Mouse (Mus musculus) intestine, embryonic 15.5 days (tissue): ENCODE measurements around the gene Nfic. TPM values are rescaled to one million over a fixed set of nuclear protein-coding genes. Genes with fewer than 3 reads are reported as not detected.

Experiments
- ATAC-seq: fragments of 200-750 bp; cut with Nextera tagmentation; 2 replicates; pipeline ENCODE4 v1.8.0; 2017; ENCODE audit warnings: moderate TSS enrichment, moderate library complexity
- H3K27ac ChIP-seq: fragments of 300-500 bp; sonication (generic); 2 replicates; pipeline ENCODE4 v1.5.1; 2015; ENCODE audit warnings: mild to moderate bottlenecking, inconsistent platforms
- H3K27me3 ChIP-seq: fragments of 300-500 bp; sonication (generic); replicated peaks from 2 replicates; pipeline ENCODE4 v1.6.1; 2015; ENCODE audit warnings: inconsistent platforms
- H3K36me3 ChIP-seq: fragments of 300-500 bp; sonication (generic); 2 replicates; pipeline ENCODE4 v1.6.1; 2015; ENCODE audit warnings: inconsistent platforms
- H3K4me1 ChIP-seq: fragments of 300-500 bp; sonication (generic); replicated peaks from 2 replicates; pipeline ENCODE4 v1.6.1; 2015; ENCODE audit warnings: inconsistent platforms
- H3K4me2 ChIP-seq: fragments of 300-500 bp; sonication (generic); replicated peaks from 2 replicates; pipeline ENCODE4 v1.6.1; 2015; ENCODE audit warnings: mild to moderate bottlenecking, inconsistent platforms
- H3K4me3 ChIP-seq: fragments of 300-500 bp; sonication (generic); replicated peaks from 2 replicates; pipeline ENCODE4 v1.5.1; 2015; ENCODE audit warnings: inconsistent platforms
- H3K9ac ChIP-seq: fragments of 300-500 bp; sonication (generic); 2 replicates; pipeline ENCODE4 v1.6.1; 2015; ENCODE audit warnings: inconsistent platforms
- H3K9me3 ChIP-seq: fragments of 300-500 bp; sonication (generic); 2 replicates; pipeline ENCODE4 v1.6.1; 2016; ENCODE audit warnings: inconsistent platforms
- WGBS: fragments of 180-500 bp; shearing (Covaris S2); methylation state at CpG from one replicate; pipeline ENCODE4 v1.1.7; 2015; 5-methylcytosine and 5-hydroxymethylcytosine counted together
- polyA plus RNA-seq: library from polyadenylated mRNA; unstranded; fragments of >200 nt; fragmentation: Nextera tagmentation; extraction: Ambion mirVana; gene quantifications from 2 replicates; pipeline ENCODE4 v1.2.1, GENCODE M21; 2015

Nfic gene
- polyA plus RNA-seq, 1 experiment from 2014 or later, result 52.8 TPM

- Histone ChIP-seq H3K27ac (peak overlapping the region; percentile 51), H3K4me3 (peak overlapping the region; percentile 66), H3K9me3 (no peaks in the 10 kb centered on the region), H3K36me3 (no peaks in the 10 kb centered on the region), H3K4me1 (peaks cover 40% of the 10 kb centered on the region), H3K27me3 (no peaks in the 10 kb centered on the region), H3K9ac (peak overlapping the region; percentile 73), H3K4me2 (peak overlapping the region; percentile 85)
- WGBS, result 2% methylated on average over 17 of the region's 33 CpGs
- ATAC-seq, result no peak
Observed at GRCm38 (mm10) chr10:81426081-81426671, 29.3 kb downstream of the Nfic start.

GRCm38 (mm10) chr10:81425236-81425850 is 30.1 kb downstream of the Nfic start:
- Histone ChIP-seq H3K4me2 (peak overlapping the region; percentile 85), H3K9ac (peak overlapping the region; percentile 35; the same call in 1 of the 2 replicates), H3K4me3 (peak overlapping the region; percentile 66), H3K27ac (peak overlapping the region; percentile 71), H3K4me1 (peaks cover 36% of the 10 kb centered on the region), H3K36me3 (no peaks in the 10 kb centered on the region), H3K9me3 (no peaks in the 10 kb centered on the region), H3K27me3 (no peaks in the 10 kb centered on the region)
- 45% methylated on average over 10 of the region's 10 CpGs for WGBS
- no peak for ATAC-seq

- no peaks in the 10 kb centered on the region for H3K9me3 ChIP-seq
- H3K36me3 ChIP-seq, result no peaks in the 10 kb centered on the region
- no peaks in the 10 kb centered on the region for H3K27me3 ChIP-seq
- peak overlapping the region; percentile 71 for H3K27ac ChIP-seq
- peak overlapping the region; percentile 66 for H3K4me3 ChIP-seq
- H3K9ac ChIP-seq, result peak overlapping the region; percentile 35; the same call in 1 of the 2 replicates
- peak; percentile 14; the same call in 1 of the 2 replicates for ATAC-seq
- WGBS, result 11% methylated on average over 25 of the region's 25 CpGs
- peak overlapping the region; percentile 85 for H3K4me2 ChIP-seq
- peaks cover 31% of the 10 kb centered on the region for H3K4me1 ChIP-seq
Observed at GRCm38 (mm10) chr10:81424246-81425051, 31.0 kb downstream of the Nfic start.

- no peaks in the 10 kb centered on the region for H3K27me3 ChIP-seq
- H3K4me1 ChIP-seq, result peaks cover 30% of the 10 kb centered on the region
- H3K9ac ChIP-seq, result no peak overlapping the region
- H3K4me3 ChIP-seq, result peak overlapping the region; percentile 66
- ATAC-seq, result no peak
- no peaks in the 10 kb centered on the region for H3K36me3 ChIP-seq
- WGBS, result 65% methylated on average over 4 of the region's 4 CpGs
- H3K9me3 ChIP-seq, result no peaks in the 10 kb centered on the region
- peak overlapping the region; percentile 36; the same call in 1 of the 2 replicates for H3K27ac ChIP-seq
- peak overlapping the region; percentile 85 for H3K4me2 ChIP-seq
Observed at GRCm38 (mm10) chr10:81423476-81424245, 31.8 kb downstream of the Nfic start.

- Histone ChIP-seq H3K36me3 (no peaks in the 10 kb centered on the region), H3K4me2 (no peak overlapping the region), H3K9me3 (no peaks in the 10 kb centered on the region), H3K4me1 (peaks cover 38% of the 10 kb centered on the region), H3K4me3 (no peak overlapping the region), H3K27me3 (no peaks in the 10 kb centered on the region), H3K27ac (no peak overlapping the region), H3K9ac (no peak overlapping the region)
- WGBS, result 83% methylated on average over 3 of the region's 3 CpGs
- no peak for ATAC-seq
Observed at GRCm38 (mm10) chr10:81422661-81423217, 32.7 kb downstream of the Nfic start.

- Histone ChIP-seq H3K36me3 (no peaks in the 10 kb centered on the region), H3K9ac (no peak overlapping the region), H3K27me3 (no peaks in the 10 kb centered on the region), H3K4me3 (no peak overlapping the region), H3K9me3 (no peaks in the 10 kb centered on the region), H3K4me2 (no peak overlapping the region), H3K4me1 (peaks cover 40% of the 10 kb centered on the region), H3K27ac (no peak overlapping the region)
- no peak for ATAC-seq
- WGBS, result 77% methylated on average over 6 of the region's 6 CpGs
Observed at GRCm38 (mm10) chr10:81422191-81422590, 33.2 kb downstream of the Nfic start.

- no peaks in the 10 kb centered on the region for H3K9me3 ChIP-seq
- H3K4me1 ChIP-seq, result peaks cover 43% of the 10 kb centered on the region
Observed at GRCm38 (mm10) chr10:81421797-81422100, 33.7 kb downstream of the Nfic start.

GRCm38 (mm10) chr10:81421041-81421796 is 34.2 kb downstream of the Nfic start:
- Histone ChIP-seq H3K27ac (no peak overlapping the region), H3K27me3 (no peaks in the 10 kb centered on the region), H3K4me1 (peaks cover 48% of the 10 kb centered on the region), H3K4me2 (no peak overlapping the region), H3K36me3 (no peaks in the 10 kb centered on the region), H3K9ac (no peak overlapping the region), H3K9me3 (no peaks in the 10 kb centered on the region), H3K4me3 (no peak overlapping the region)
- WGBS, result 81% methylated on average over 4 of the region's 4 CpGs
- no peak for ATAC-seq

More at GRCm38 (mm10) chr10:81421797-81422100, 33.7 kb downstream of the Nfic start:
- Histone ChIP-seq H3K27ac (no peak overlapping the region), H3K27me3 (no peaks in the 10 kb centered on the region), H3K36me3 (no peaks in the 10 kb centered on the region), H3K4me2 (no peak overlapping the region), H3K4me3 (no peak overlapping the region), H3K9ac (no peak overlapping the region)
- WGBS, result 79% methylated on average over 5 of the region's 5 CpGs
- no peak for ATAC-seq

GRCm38 (mm10) chr10:81420191-81420767 is 35.2 kb downstream of the Nfic start:
- H3K27me3 ChIP-seq, result no peaks in the 10 kb centered on the region
- H3K4me3 ChIP-seq, result no peak overlapping the region
- ATAC-seq, result no peak
- no peak overlapping the region for H3K4me2 ChIP-seq
- H3K9ac ChIP-seq, result no peak overlapping the region
- H3K36me3 ChIP-seq, result no peaks in the 10 kb centered on the region
- WGBS, result 87% methylated on average over 40 of the region's 40 CpGs
- no peak overlapping the region for H3K27ac ChIP-seq
- H3K9me3 ChIP-seq, result no peaks in the 10 kb centered on the region
- peaks cover 47% of the 10 kb centered on the region for H3K4me1 ChIP-seq

GRCm38 (mm10) chr10:81419111-81419928 is 36.1 kb downstream of the Nfic start:
- no peak for ATAC-seq
- Histone ChIP-seq H3K4me3 (no peak overlapping the region), H3K9ac (no peak overlapping the region), H3K9me3 (no peaks in the 10 kb centered on the region), H3K36me3 (no peaks in the 10 kb centered on the region), H3K27ac (no peak overlapping the region), H3K4me1 (peaks cover 48% of the 10 kb centered on the region), H3K27me3 (no peaks in the 10 kb centered on the region), H3K4me2 (no peak overlapping the region)
- WGBS, result 86% methylated on average over 10 of the region's 10 CpGs
